Mouse (Mus musculus): ENCODE data around the gene Zc3h7b. TPM values are rescaled to one million over a fixed set of nuclear protein-coding genes. Genes with fewer than 3 reads are reported as not detected.
"Not testable (repeated sequence)": the region's sequence is repeated elsewhere in the genome, so short reads cannot be mapped to it uniquely, and the experiment has no call there.

Zc3h7b gene
- polyA plus RNA-seq, 1 experiment from 2014 or later = 62.7 TPM

DNA sequence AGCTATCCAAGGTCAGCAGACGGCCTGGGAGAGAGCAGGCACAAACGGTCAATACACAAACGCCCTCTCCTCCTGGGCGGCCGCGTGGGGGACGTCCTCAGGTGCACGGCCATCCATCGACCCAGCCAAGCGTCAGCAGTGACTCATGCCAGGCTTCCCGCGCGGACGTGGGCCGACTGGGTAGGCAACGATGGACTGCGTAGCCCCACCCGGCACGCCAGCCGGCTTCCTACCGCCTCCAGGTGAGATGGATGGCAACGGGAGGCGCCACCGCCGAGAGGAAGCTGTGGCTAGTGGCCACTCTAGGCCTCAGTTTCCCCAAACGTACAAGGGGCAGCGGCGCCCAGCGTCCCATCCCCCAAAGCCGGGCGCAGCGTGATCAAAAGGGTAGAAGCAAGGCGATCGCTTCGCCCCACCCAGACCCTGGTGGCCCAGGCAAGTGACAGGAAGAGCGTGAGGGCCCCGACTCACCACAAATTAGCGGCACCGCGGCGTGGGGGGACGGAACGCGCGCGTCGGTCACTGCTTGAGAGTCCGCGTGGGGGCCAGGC is 15.5 kb upstream of the Zc3h7b start:
- under 1% methylated on average over 48 of the region's 49 CpGs for WGBS
- Histone ChIP-seq H3K27ac (peak overlapping the region; percentile 69), H3K4me1 (replicated peaks; ENCODE audit: control insufficient read depth, insufficient read depth, low read length) (peaks cover 17% of the 10 kb centered on the region), H3K4me3 (replicated peaks; ENCODE audit: low read length) (peak overlapping the region; percentile 94), H3K36me3 (replicated peaks; ENCODE audit: control insufficient read depth, insufficient read depth) (0 out of 2 replicates have a peak, but pooled peaks cover 3% of the 10 kb centered on the region), H3K9ac (peak overlapping the region; percentile 73), H3K9me3 (ENCODE audit: control insufficient read depth, low read length) (no peaks in the 10 kb centered on the region), H3K27me3 (ENCODE audit: control insufficient read depth, insufficient read depth, low read length) (no peaks in the 10 kb centered on the region), H3K4me2 (replicated peaks) (peak overlapping the region; percentile 74)
- peak; percentile 47 for ATAC-seq (ENCODE audit: low FRiP score)
- no peak for DNase-seq (ENCODE audit: low spot score)

DNA sequence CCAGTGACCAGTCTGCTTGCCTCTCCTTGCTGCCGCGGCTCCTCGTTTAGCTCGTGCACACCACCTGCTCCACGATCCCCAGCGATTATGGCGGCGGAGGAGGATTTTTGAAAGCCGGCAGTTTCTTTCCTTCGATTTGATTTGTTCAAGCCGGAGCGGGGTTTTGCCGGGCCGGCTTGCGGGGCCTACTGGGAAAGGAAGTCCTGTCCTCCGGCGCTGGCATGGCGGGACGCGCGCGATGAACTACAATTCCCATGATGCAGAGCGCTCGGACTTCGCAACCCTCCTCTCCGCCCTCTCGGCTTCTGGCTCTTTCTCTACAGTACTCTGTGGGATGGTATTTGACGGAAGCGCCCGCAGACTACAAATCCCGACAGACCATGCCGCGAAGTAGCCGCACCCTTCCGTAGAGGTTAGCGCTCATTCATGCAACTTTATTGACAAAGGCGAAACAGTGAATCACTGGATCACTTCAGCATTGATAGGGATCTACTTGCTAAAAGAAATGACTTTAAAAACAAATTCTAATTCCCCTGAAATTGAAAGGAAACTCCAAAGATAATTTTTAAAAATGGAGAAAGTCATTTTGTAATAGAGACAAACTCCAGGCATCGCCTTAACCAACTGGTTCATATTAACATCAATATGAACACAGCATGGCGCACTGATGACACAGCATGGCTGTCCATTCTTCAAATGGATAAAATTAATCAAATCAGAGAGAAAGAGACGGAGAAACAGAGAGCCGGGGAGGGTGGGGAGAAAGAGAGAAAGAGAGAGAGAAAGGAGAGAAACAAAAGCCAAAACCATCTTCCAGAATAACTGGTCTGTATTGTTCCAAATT is 14.8 kb upstream of the Zc3h7b start:
- Histone ChIP-seq H3K27me3 (ENCODE audit: control insufficient read depth, insufficient read depth, low read length) (no peaks in the 10 kb centered on the region), H3K27ac (peak overlapping the region; percentile 69), H3K9ac (peak overlapping the region; percentile 73), H3K4me3 (replicated peaks; ENCODE audit: low read length) (peak overlapping the region; percentile 94), H3K9me3 (ENCODE audit: control insufficient read depth, low read length) (no peaks in the 10 kb centered on the region), H3K4me1 (replicated peaks; ENCODE audit: control insufficient read depth, insufficient read depth, low read length) (peaks cover 17% of the 10 kb centered on the region), H3K4me2 (replicated peaks) (peak overlapping the region; percentile 74), H3K36me3 (replicated peaks; ENCODE audit: control insufficient read depth, insufficient read depth) (no peaks in the 10 kb centered on the region)
- peak; percentile 99 for DNase-seq (ENCODE audit: low spot score)
- WGBS = 4% methylated on average over 41 of the region's 41 CpGs
- ATAC-seq (ENCODE audit: low FRiP score) = peak; percentile 99

DNA sequence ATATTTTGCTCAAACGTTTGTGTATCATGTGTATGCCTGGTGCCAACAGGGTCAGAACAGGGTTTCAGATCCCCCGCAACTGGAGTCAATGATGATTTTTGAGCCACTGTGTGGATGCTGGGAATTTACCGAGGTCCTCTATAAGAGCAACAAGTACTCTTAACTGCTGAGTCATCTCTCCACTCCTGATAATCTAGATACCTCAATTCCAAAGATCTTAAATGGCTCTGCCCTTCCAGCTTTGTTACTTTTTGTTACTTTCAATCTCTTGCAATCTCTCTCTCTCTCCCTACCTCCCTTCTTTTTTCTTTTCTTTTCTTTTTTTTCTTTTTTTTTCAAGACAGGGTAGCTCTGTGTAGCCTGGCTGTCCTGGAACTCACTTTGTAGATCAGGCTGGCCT is 9.8 kb upstream of the Zc3h7b start:
- no peak overlapping the region for H3K4me2 ChIP-seq (replicated peaks)
- H3K27ac ChIP-seq = no peak overlapping the region
- no peak for ATAC-seq (ENCODE audit: low FRiP score)
- 65% methylated on average over 3 of the region's 3 CpGs for WGBS
- H3K36me3 ChIP-seq (replicated peaks; ENCODE audit: control insufficient read depth, insufficient read depth) = no peaks in the 10 kb centered on the region
- DNase-seq (ENCODE audit: low spot score) = no peak
- H3K27me3 ChIP-seq (ENCODE audit: control insufficient read depth, insufficient read depth, low read length) = no peaks in the 10 kb centered on the region
- H3K4me1 ChIP-seq (replicated peaks; ENCODE audit: control insufficient read depth, insufficient read depth, low read length) = no peaks in the 10 kb centered on the region
- no peak overlapping the region for H3K9ac ChIP-seq
- no peaks in the 10 kb centered on the region for H3K9me3 ChIP-seq (ENCODE audit: control insufficient read depth, low read length)
- no peak overlapping the region for H3K4me3 ChIP-seq (replicated peaks; ENCODE audit: low read length)

DNA sequence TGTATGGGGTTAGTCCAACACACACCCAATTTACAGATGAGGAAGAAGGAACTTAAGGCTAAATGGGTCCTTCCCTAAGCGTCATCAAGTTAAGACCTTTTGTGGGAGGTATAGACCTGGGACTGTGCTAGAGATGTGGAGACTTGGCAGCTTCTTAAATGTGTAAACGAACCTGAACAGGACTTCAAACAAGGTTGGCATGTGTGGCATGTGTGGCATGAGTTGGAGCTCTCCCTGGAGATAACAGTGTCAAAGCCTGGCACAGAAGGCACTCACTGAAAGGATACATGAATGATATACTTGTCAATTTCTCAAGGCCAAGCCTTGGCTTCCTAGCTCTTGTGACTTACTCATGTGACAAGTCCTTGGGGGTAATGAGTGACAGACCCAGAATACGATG is 5.6 kb upstream of the Zc3h7b start:
- H3K36me3 ChIP-seq (replicated peaks; ENCODE audit: control insufficient read depth, insufficient read depth) = no peaks in the 10 kb centered on the region
- WGBS = 78% methylated on average over 3 of the region's 3 CpGs
- ATAC-seq (ENCODE audit: low FRiP score) (no peak), DNase-seq (ENCODE audit: low spot score) (no peak)
- H3K27me3 ChIP-seq (ENCODE audit: control insufficient read depth, insufficient read depth, low read length) = no peaks in the 10 kb centered on the region
- 0 out of 2 replicates have a peak, but pooled peaks cover 3% of the 10 kb centered on the region for H3K4me1 ChIP-seq (replicated peaks; ENCODE audit: control insufficient read depth, insufficient read depth, low read length)
- H3K4me3 ChIP-seq (replicated peaks; ENCODE audit: low read length) = no peak overlapping the region
- no peak overlapping the region for H3K9ac ChIP-seq
- no peak overlapping the region for H3K4me2 ChIP-seq (replicated peaks)
- no peaks in the 10 kb centered on the region for H3K9me3 ChIP-seq (ENCODE audit: control insufficient read depth, low read length)
- no peak overlapping the region for H3K27ac ChIP-seq

DNA sequence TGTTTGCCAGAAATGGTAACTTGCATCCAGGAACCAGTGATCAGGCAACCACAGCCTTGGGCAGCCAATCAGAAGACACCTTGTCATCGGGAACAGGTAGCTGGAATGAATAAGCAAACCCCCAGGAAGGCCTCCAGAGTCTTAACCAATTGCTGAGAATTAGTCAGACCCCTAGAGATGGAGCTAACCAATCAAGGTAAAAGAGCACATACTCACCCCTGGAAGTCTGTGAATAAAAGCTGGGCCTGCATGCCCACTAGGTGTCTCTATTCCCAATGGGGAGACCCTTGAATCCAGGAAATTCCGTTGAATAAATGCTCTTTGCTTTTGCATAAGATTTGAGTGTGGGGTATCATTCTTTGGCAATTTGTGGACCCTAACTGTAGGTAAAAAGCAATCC is 4.9 kb upstream of the Zc3h7b start:
- Histone ChIP-seq H3K4me2 (replicated peaks) (no peak overlapping the region), H3K9ac (no peak overlapping the region), H3K27me3 (ENCODE audit: control insufficient read depth, insufficient read depth, low read length) (no peaks in the 10 kb centered on the region), H3K36me3 (replicated peaks; ENCODE audit: control insufficient read depth, insufficient read depth) (no peaks in the 10 kb centered on the region), H3K27ac (no peak overlapping the region), H3K4me3 (replicated peaks; ENCODE audit: low read length) (no peak overlapping the region), H3K4me1 (replicated peaks; ENCODE audit: control insufficient read depth, insufficient read depth, low read length) (0 out of 2 replicates have a peak, but pooled peaks cover 5% of the 10 kb centered on the region), H3K9me3 (ENCODE audit: control insufficient read depth, low read length) (no peaks in the 10 kb centered on the region)
- DNase-seq (ENCODE audit: low spot score) (no peak), ATAC-seq (ENCODE audit: low FRiP score) (no peak)
- 6% methylated on average over 2 of the region's 2 CpGs for WGBS

DNA sequence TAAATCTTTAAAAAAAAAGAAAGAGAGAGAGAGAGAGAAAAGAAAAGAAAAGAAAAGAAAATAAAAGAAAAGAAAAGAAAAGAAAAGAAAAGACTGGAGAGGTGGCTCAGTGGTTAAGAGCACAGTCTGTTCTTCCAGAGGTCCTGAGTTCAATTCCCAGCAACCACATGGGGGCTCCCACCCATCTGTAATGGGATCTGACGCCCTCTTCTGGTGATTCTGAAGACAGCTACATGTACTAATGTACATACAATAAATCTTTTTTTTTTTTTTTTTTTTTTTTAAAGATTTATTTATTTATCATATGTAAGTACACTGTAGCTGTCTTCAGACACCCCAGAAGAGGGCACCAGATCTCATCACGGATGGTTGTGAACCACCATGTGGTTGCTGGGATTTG is 2.5 kb upstream of the Zc3h7b start:
- not testable (repeated sequence) for DNase-seq (ENCODE audit: low spot score); H3K27ac ChIP-seq; H3K9ac ChIP-seq; ATAC-seq (ENCODE audit: low FRiP score); H3K4me3 ChIP-seq (replicated peaks; ENCODE audit: low read length); H3K9me3 ChIP-seq (ENCODE audit: control insufficient read depth, low read length); H3K27me3 ChIP-seq (ENCODE audit: control insufficient read depth, insufficient read depth, low read length); H3K36me3 ChIP-seq (replicated peaks; ENCODE audit: control insufficient read depth, insufficient read depth); H3K4me2 ChIP-seq (replicated peaks)
- H3K4me1 ChIP-seq (replicated peaks; ENCODE audit: control insufficient read depth, insufficient read depth, low read length) = peaks cover 19% of the 10 kb centered on the region
- WGBS = 6% methylated on average over 1 of the region's 2 CpGs

DNA sequence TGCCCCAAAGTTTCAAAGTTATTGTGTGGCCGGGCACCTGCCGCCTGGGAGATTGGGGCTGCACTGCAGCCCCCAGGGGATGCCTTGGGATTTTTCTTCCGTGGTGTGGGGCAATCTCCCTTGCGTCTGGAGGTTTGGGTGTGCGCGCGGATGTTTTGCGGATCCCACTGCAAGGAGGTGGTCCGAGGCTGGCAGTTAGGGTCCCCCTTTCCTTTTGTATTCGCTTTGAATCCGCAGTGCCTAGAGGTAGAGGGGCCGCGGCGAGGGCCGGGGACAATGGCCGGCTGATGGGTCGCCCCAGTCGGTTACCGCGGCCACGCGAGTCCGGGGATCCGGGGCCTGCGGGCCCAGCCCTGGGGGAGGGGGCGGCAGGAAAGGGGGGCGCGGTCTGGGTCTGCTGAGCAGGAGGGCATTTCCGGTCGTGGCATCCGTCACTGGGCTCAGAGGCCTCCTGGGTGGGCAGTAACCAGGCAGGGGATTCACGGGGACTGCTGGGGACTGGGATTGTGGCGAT is 801 bp downstream of the Zc3h7b start:
- Histone ChIP-seq H3K4me3 (replicated peaks; ENCODE audit: low read length) (peak overlapping the region; percentile 75), H3K27me3 (ENCODE audit: control insufficient read depth, insufficient read depth, low read length) (no peaks in the 10 kb centered on the region), H3K4me1 (replicated peaks; ENCODE audit: control insufficient read depth, insufficient read depth, low read length) (peaks cover 30% of the 10 kb centered on the region), H3K4me2 (replicated peaks) (peak overlapping the region; percentile 72), H3K36me3 (replicated peaks; ENCODE audit: control insufficient read depth, insufficient read depth) (no peaks in the 10 kb centered on the region), H3K27ac (peak overlapping the region; percentile 87), H3K9me3 (ENCODE audit: control insufficient read depth, low read length) (no peaks in the 10 kb centered on the region), H3K9ac (peak overlapping the region; percentile 94)
- ATAC-seq (ENCODE audit: low FRiP score) (peak; percentile 83), DNase-seq (ENCODE audit: low spot score) (peak; percentile 73)
- under 1% methylated on average over 32 of the region's 33 CpGs for WGBS

DNA sequence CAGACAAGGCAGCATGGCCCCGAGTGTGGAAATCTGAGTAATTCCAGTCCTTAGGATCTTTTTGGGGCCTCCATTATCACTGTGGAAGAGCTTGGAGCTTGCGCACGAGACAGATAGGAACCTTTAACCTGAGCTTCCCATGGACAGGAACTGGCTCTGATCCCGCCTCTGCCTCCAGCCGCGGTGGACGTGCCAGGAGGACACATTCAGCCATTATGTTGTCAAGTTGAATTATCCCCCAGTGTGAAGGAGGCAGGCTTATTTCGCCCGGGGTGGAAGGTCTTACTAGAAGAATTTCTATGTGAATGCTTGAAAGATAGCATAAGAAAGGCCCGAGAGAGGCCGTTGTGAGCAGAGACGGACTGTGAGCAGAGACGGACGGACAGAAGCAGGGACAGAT is 4.9 kb downstream of the Zc3h7b start:
- DNase-seq (ENCODE audit: low spot score) (no peak), ATAC-seq (ENCODE audit: low FRiP score) (no peak)
- no peak overlapping the region for H3K9ac ChIP-seq
- WGBS = 55% methylated on average over 14 of the region's 14 CpGs
- no peaks in the 10 kb centered on the region for H3K27me3 ChIP-seq (ENCODE audit: control insufficient read depth, insufficient read depth, low read length)
- no peaks in the 10 kb centered on the region for H3K9me3 ChIP-seq (ENCODE audit: control insufficient read depth, low read length)
- no peak overlapping the region for H3K4me2 ChIP-seq (replicated peaks)
- no peak overlapping the region for H3K4me3 ChIP-seq (replicated peaks; ENCODE audit: low read length)
- H3K36me3 ChIP-seq (replicated peaks; ENCODE audit: control insufficient read depth, insufficient read depth) = no peaks in the 10 kb centered on the region
- no peak overlapping the region for H3K27ac ChIP-seq
- H3K4me1 ChIP-seq (replicated peaks; ENCODE audit: control insufficient read depth, insufficient read depth, low read length) = peaks cover 24% of the 10 kb centered on the region

DNA sequence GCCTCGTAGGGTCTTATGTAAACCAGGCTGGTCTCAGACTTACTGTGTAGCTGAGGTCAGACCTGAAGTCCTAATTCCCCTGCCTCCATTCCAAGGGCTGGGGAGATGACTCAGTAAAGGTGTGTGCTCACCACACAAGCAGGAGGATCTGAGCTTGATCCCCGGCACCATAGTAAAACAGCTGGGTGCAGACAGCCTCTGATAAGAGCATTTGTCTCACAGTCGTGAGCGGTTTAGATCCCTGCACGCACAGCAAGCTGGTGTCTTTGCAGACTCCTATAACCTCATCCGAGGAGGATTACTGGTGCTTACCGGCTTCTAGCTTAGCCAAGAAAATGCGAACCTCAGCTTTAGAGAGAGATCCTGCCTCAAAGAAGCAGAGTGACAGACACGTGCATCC is 8.8 kb downstream of the Zc3h7b start:
- H3K27ac ChIP-seq = no peak overlapping the region
- H3K4me1 ChIP-seq (replicated peaks; ENCODE audit: control insufficient read depth, insufficient read depth, low read length) = peaks cover 8% of the 10 kb centered on the region; the same call in 1 of the 2 replicates
- 97% methylated on average over 9 of the region's 9 CpGs for WGBS
- no peaks in the 10 kb centered on the region; the same call in 1 of the 2 replicates for H3K36me3 ChIP-seq (replicated peaks; ENCODE audit: control insufficient read depth, insufficient read depth)
- ATAC-seq (ENCODE audit: low FRiP score) = no peak
- H3K27me3 ChIP-seq (ENCODE audit: control insufficient read depth, insufficient read depth, low read length) = no peaks in the 10 kb centered on the region
- H3K9me3 ChIP-seq (ENCODE audit: control insufficient read depth, low read length) = no peaks in the 10 kb centered on the region
- H3K9ac ChIP-seq = no peak overlapping the region
- no peak for DNase-seq (ENCODE audit: low spot score)
- H3K4me2 ChIP-seq (replicated peaks) = no peak overlapping the region
- H3K4me3 ChIP-seq (replicated peaks; ENCODE audit: low read length) = no peak overlapping the region
